Comparison of ENCODE assay signal across 9 mouse cellular contexts in the genomic region with DNA sequence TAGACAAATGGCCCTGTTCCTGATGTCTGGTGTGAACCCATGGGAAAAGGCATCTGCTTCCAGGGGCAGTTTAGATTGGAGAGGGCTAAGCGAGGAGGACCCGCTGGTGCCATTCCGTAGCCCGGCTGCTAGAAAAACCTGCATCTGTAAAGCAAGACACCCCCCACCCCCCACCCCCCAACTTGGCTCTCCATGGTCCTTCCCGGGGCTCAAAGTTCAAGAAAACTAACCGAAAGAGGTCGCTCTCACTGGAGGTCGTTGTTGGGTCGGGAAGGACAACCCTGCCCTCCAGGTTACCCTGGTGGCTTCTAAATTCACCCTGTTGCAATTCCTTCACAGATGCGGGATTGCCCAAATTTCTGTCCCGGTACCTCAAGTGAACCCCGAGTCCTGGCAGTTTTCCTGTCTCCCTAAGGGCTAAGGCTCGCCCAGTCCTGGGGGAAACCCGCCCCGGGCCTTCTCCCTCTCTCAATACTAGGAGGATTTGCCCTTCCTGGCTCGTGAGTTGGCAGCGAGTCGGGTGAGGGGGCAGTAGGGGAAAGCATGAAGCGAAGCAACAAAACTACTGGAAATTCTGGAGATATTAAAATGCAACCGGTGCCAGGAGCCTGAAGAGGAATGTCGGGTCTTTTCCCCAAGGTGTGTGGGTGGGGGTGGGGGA. TPM values are rescaled to one million over a fixed set of nuclear protein-coding genes. Genes with fewer than 3 reads are reported as not detected.
DNase-seq lines count a peak whose midpoint lies in the region; ATAC-seq lines count a peak whose summit lies in the region.
"Had no signal": no experiment of that assay in that cellular context is flagged by ENCODE, and none has a peak within 500 bp of the region (broad histone marks: within the 10 kb centered on the region; RNA-seq: fewer than 3 reads in every experiment).

Esrrg (plus strand) TSS at position 531 of the 661 bp plus-strand sequence.

- no peak for DNase-seq in lung, postnatal 4 days
- DNase-seq in forebrain, embryonic 11.5 days (ENCODE audit: low spot score): peak; percentile 62
- peak; percentile 13 to 17 for DNase-seq in heart, postnatal 36 days
- DNase-seq in layer of hippocampus, postnatal 14 days (ENCODE audit: low spot score in 2 of 2): no peak
- peak; percentile 26 for DNase-seq in midbrain, embryonic 14.5 days
- DNase-seq in urinary bladder, adult 18-20 months (ENCODE audit: low spot score in 2 of 2): no peak

- peak within 1 kb of the TSS; percentile 44 for H3K4me3 ChIP-seq in lung, embryonic 15.5 days
- peak within 1 kb of the TSS; percentile 37 for H3K4me3 ChIP-seq in forebrain, embryonic 11.5 days (ENCODE audit: low read depth, low read length)
- H3K4me3 ChIP-seq in midbrain, embryonic 14.5 days (replicated peaks; ENCODE audit: low read depth, low read length): peak within 1 kb of the TSS; percentile 40

- H3K9ac ChIP-seq in lung, embryonic 15.5 days: peak within 1 kb of the TSS; percentile 27
- H3K9ac ChIP-seq in forebrain, embryonic 11.5 days (ENCODE audit: low read length): peak within 1 kb of the TSS; percentile 50
- H3K9ac ChIP-seq in midbrain, embryonic 14.5 days (replicated peaks; ENCODE audit: low read length): peak within 1 kb of the TSS; percentile 47; the same call in 1 of the 2 replicates

- intact Hi-C loops in heart, postnatal 36 days (cut with DNase I): loop anchor here (2.0 to 10.0 kb wide), 3 partner anchors 42 to 366 kb away; no protein-coding TSS in a partner anchor

- peak within 1 kb of the TSS; percentile 93 for H3K4me2 ChIP-seq in lung, embryonic 15.5 days
- H3K4me2 ChIP-seq in forebrain, embryonic 11.5 days (ENCODE audit: low read depth, low read length, severe bottlenecking): peak within 1 kb of the TSS; percentile 78
- H3K4me2 ChIP-seq in midbrain, embryonic 14.5 days (ENCODE audit: low read length): peak within 1 kb of the TSS; percentile 72

- H3K9me3 ChIP-seq in lung, embryonic 15.5 days: no peaks in the 10 kb centered on the region
- no peaks in the 10 kb centered on the region for H3K9me3 ChIP-seq in forebrain, embryonic 11.5 days (ENCODE audit: control insufficient read depth, low read length)
- no peaks in the 10 kb centered on the region for H3K9me3 ChIP-seq in midbrain, embryonic 14.5 days (ENCODE audit: control insufficient read depth, low read length)

- H3K4me1 ChIP-seq in lung, embryonic 15.5 days: peaks cover 46% of the 10 kb centered on the region
- peaks cover 34% of the 10 kb centered on the region for H3K4me1 ChIP-seq in forebrain, embryonic 11.5 days (replicated peaks; ENCODE audit: control insufficient read depth, insufficient read depth, low read length)
- peaks cover 39% of the 10 kb centered on the region for H3K4me1 ChIP-seq in midbrain, embryonic 14.5 days (ENCODE audit: control insufficient read depth, insufficient read depth, low read length)

- peaks cover 82% of the 10 kb centered on the region for H3K27me3 ChIP-seq in lung, embryonic 15.5 days
- H3K27me3 ChIP-seq in forebrain, embryonic 11.5 days (ENCODE audit: control insufficient read depth, insufficient read depth, low read length): peaks cover 86% of the 10 kb centered on the region
- H3K27me3 ChIP-seq in midbrain, embryonic 14.5 days (ENCODE audit: control insufficient read depth, insufficient read depth, low read length): peaks cover 64% of the 10 kb centered on the region
- H3K27me3 ChIP-seq: Patski had no signal

- no peaks in the 10 kb centered on the region for H3K36me3 ChIP-seq in lung, embryonic 15.5 days
- no peaks in the 10 kb centered on the region for H3K36me3 ChIP-seq in forebrain, embryonic 11.5 days (ENCODE audit: control insufficient read depth, insufficient read depth, low read length)
- H3K36me3 ChIP-seq in midbrain, embryonic 14.5 days (ENCODE audit: control insufficient read depth, insufficient read depth, low read length): no peaks in the 10 kb centered on the region

- no peak for ATAC-seq in lung, embryonic 15.5 days (ENCODE audit: borderline replicate concordance, extremely low read depth, low FRiP score, low TSS enrichment)
- ATAC-seq in forebrain, embryonic 11.5 days (replicated peaks; ENCODE audit: low FRiP score): no peak
- ATAC-seq in midbrain, embryonic 14.5 days (ENCODE audit: low FRiP score, low TSS enrichment): no peak
- no peak for ATAC-seq in megakaryocyte progenitor cell, adult 5-6 weeks (replicated peaks; ENCODE audit: poor library complexity)
- ATAC-seq: Patski had no signal

- no peak within 1 kb of the TSS for H3K27ac ChIP-seq in lung, embryonic 15.5 days
- no peak within 1 kb of the TSS for H3K27ac ChIP-seq in forebrain, embryonic 11.5 days (ENCODE audit: low read depth, low read length)
- no peak within 1 kb of the TSS for H3K27ac ChIP-seq in midbrain, embryonic 14.5 days (replicated peaks; ENCODE audit: low read depth, low read length)

- WGBS in lung, embryonic 15.5 days: 2% methylated on average over 21 of the region's 21 CpGs
- WGBS in forebrain, embryonic 11.5 days: under 1% methylated on average over 21 of the region's 21 CpGs
- 1% methylated on average over 21 of the region's 21 CpGs for WGBS in midbrain, embryonic 14.5 days

RNA-seq across cellular contexts. Expression of gene Esrrg, which starts in this region (rescaled TPM):
- polyA plus RNA-seq in lung, embryonic 15.5 days (2015; fragmentation: Nextera tagmentation; extraction: Ambion mirVana): 0.98 and 2.1 TPM in 2 replicates
- 5.0 TPM in 2 replicates for polyA plus RNA-seq in forebrain, embryonic 11.5 days (2014; fragmentation: Nextera tagmentation; extraction: Ambion mirVana)
- total RNA-seq in heart, postnatal 36 days (2021): 10 to 100 TPM; 42.5 to 45.7 TPM
- total RNA-seq in layer of hippocampus, postnatal 14 days (2021): 10 to 100 TPM; 16.1 to 16.4 TPM
- 32.8 and 34.5 TPM in 2 replicates for polyA plus RNA-seq in midbrain, embryonic 14.5 days (2014; fragmentation: Nextera tagmentation; extraction: Ambion mirVana)
- not detected in 2 replicates for total RNA-seq in megakaryocyte progenitor cell, adult 5-6 weeks (2015)
- not detected in 2 replicates for total RNA-seq in megakaryocyte progenitor cell, adult 5-6 weeks (2017)

Comparison
In these comparisons a context has a peak if more than half of its experiments do, and no peak if none do; other contexts are left out.
1. RNA of gene Esrrg (total RNA-seq): 42.5 to 45.7 TPM in heart, postnatal 36 days and 16.1 to 16.4 TPM in layer of hippocampus, postnatal 14 days; not detected in megakaryocyte progenitor cell, adult 5-6 weeks; every median in the first group is over 10 times any median in the second.
2. DNase-seq: peak in forebrain, embryonic 11.5 days (single experiment), heart, postnatal 36 days (2 of 2) and midbrain, embryonic 14.5 days (single experiment); none in lung, postnatal 4 days (0 of 2), layer of hippocampus, postnatal 14 days (0 of 2) and urinary bladder, adult 18-20 months (0 of 2).
3. Peak in every context shown above with its lines, with median percentiles within 50 percentile points of each other: H3K4me2 ChIP-seq, H3K4me3 ChIP-seq and H3K9ac ChIP-seq.